Mouse (Mus musculus) spleen, adult 2 months (tissue): Measurements from ENCODE around the gene Ntsr1.

ENCODE experiments used
- CTCF ChIP-seq: fragments of 200-500 bp; IDR thresholded peaks from 2 replicates; pipeline ENCODE4 v1.5.1; 2011; ENCODE audit warnings: mild to moderate bottlenecking, inconsistent platforms; ENCODE audit not compliant: insufficient read depth, insufficient read length, insufficient replicate concordance; ENCODE audit errors: extremely low read depth
- POLR2A ChIP-seq: fragments of 200-500 bp; IDR thresholded peaks from 2 replicates; pipeline ENCODE4 v1.6.1; 2011; ENCODE audit warnings: low read depth, low read length, inconsistent platforms

DNA sequence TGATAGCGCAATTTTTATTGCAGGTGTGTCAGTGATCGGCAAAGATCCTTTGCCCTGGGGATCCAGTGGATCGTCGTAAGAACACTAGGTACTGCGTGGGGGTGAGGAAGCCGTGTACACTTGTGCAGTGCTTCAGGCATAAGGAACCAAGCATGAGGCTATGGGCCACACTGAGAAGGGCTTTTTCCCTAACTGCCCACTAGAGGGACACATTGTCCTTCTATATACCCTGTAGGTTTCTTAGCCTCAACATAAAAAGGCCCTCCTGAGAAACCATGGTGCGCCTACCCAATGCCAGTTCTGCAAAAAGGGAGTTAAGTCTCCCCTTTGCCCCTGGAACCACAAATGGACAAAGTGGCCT is 26.7 kb upstream of the Ntsr1 start:
- TF ChIP-seq POLR2A (no peak), CTCF (peak; percentile 11; the same call in 1 of the 2 replicates)
